Mouse (Mus musculus) v-Abl transformed pro-B cells (cell line): ENCODE measurements around the gene Iqgap3.

Experiments used
- in situ Hi-C, 2 experiments: fragments of 400-800 bp; cut with MboI; formaldehyde crosslinking; loops; one replicate each; pipeline ENCODE4 v1.15.1; 2025; ENCODE audit not compliant: unreplicated experiment in 2 of 2

Iqgap3 gene

GRCm38 (mm10) chr3:88136346-88136745, 54.6 kb downstream of the Iqgap3 start:
- in situ Hi-C loops: loop anchor here in 1 of 2 experiments (5.0 kb wide), 1 partner anchor 41 kb away; no protein-coding TSS in a partner anchor

GRCm38 (mm10) chr3:88136945-88137494, 55.2 kb downstream of the Iqgap3 start:
- in situ Hi-C loops: loop anchor here in 1 of 2 experiments (5.0 kb wide), 1 partner anchor 40 kb away; no protein-coding TSS in a partner anchor

GRCm38 (mm10) chr3:88137821-88138220, 56.0 kb downstream of the Iqgap3 start:
- in situ Hi-C loops: loop anchor here in 1 of 2 experiments (5.0 kb wide), 1 partner anchor 39 kb away; no protein-coding TSS in a partner anchor

GRCm38 (mm10) chr3:88138336-88139242, 56.8 kb downstream of the Iqgap3 start:
- in situ Hi-C loops: loop anchor here in 1 of 2 experiments (5.0 kb wide), 1 partner anchor 39 kb away; no protein-coding TSS in a partner anchor

- in situ Hi-C loops: loop anchor here in 1 of 2 experiments (5.0 kb wide), 1 partner anchor 38 kb away; no protein-coding TSS in a partner anchor
Observed at GRCm38 (mm10) chr3:88139243-88140177, 57.7 kb downstream of the Iqgap3 start.

- in situ Hi-C loops: no loop called here
Observed at GRCm38 (mm10) chr3:88140178-88140902, 58.6 kb downstream of the Iqgap3 start.

GRCm38 (mm10) chr3:88140903-88141430, 59.2 kb downstream of the Iqgap3 start:
- in situ Hi-C loops: no loop called here

- in situ Hi-C loops: no loop called here
Observed at GRCm38 (mm10) chr3:88141439-88141786, 59.6 kb downstream of the Iqgap3 start.

GRCm38 (mm10) chr3:88141787-88142523, 60.2 kb downstream of the Iqgap3 start, which contains the start of gene Mef2d:
Gene Mef2d, plus strand, starts transcription at chr3:88142372.
- in situ Hi-C loops: no loop called here

GRCm38 (mm10) chr3:88142546-88142915, 60.8 kb downstream of the Iqgap3 start:
- in situ Hi-C loops: no loop called here

- in situ Hi-C loops: no loop called here
Observed at GRCm38 (mm10) chr3:88142916-88143771, 61.4 kb downstream of the Iqgap3 start.

GRCm38 (mm10) chr3:88143961-88144486, 62.3 kb downstream of the Iqgap3 start:
- in situ Hi-C loops: no loop called here

GRCm38 (mm10) chr3:88144648-88145410, 63.1 kb downstream of the Iqgap3 start:
- in situ Hi-C loops: no loop called here

GRCm38 (mm10) chr3:88145411-88145782, 63.6 kb downstream of the Iqgap3 start:
- in situ Hi-C loops: no loop called here

GRCm38 (mm10) chr3:88145952-88146351, 64.2 kb downstream of the Iqgap3 start:
- in situ Hi-C loops: no loop called here

GRCm38 (mm10) chr3:88146376-88147112, 64.8 kb downstream of the Iqgap3 start:
- in situ Hi-C loops: no loop called here
